Comparison of ENCODE assay signal across 17 mouse cellular contexts in genomic region chr16:34043048-34043795, GRCm38 (mm10).
A peak's percentile ranks its signal among the peaks of the same experiment; 100 is the strongest.
DNase-seq lines count a peak whose midpoint lies in the region; ATAC-seq and TF ChIP-seq lines count a peak whose summit lies in the region.
"Had no signal": no experiment of that assay in that cellular context is flagged by ENCODE, and none has a peak within 500 bp of the region (broad histone marks: within the 10 kb centered on the region; RNA-seq: fewer than 3 reads in every experiment).

No protein-coding gene starts in this region.

- no peak overlapping the region for H3K4me2 ChIP-seq in kidney, embryonic 14.5 days (replicated peaks; ENCODE audit: low read depth, low read length)
- H3K4me2 ChIP-seq: heart, embryonic 11.5 days; liver, embryonic 11.5 days; lung, embryonic 14.5 days; midbrain, embryonic 13.5 days; stomach, embryonic 15.5 days had no signal

- no peaks in the 10 kb centered on the region for H3K9me3 ChIP-seq in kidney, embryonic 14.5 days (ENCODE audit: control insufficient read depth, low read length)
- no peaks in the 10 kb centered on the region for H3K9me3 ChIP-seq in hindbrain, embryonic 10.5 days
- H3K9me3 ChIP-seq: midbrain, embryonic 13.5 days; stomach, embryonic 15.5 days had no signal

- no peak overlapping the region for H3K4me3 ChIP-seq in left cerebral cortex, adult 2 months
- no peak overlapping the region for H3K4me3 ChIP-seq in kidney, embryonic 14.5 days (ENCODE audit: low read length)
- no peak overlapping the region for H3K4me3 ChIP-seq in hindbrain, embryonic 10.5 days
- H3K4me3 ChIP-seq: midbrain, embryonic 13.5 days; stomach, embryonic 15.5 days had no signal

- H3K27ac ChIP-seq in left cerebral cortex, adult 2 months = peak overlapping the region; percentile 61
- no peak overlapping the region for H3K27ac ChIP-seq in kidney, embryonic 14.5 days (ENCODE audit: low read depth, low read length)
- no peak overlapping the region for H3K27ac ChIP-seq in hindbrain, embryonic 10.5 days
- H3K27ac ChIP-seq: midbrain, embryonic 13.5 days; stomach, embryonic 15.5 days had no signal

- peak; percentile 70 to 87 for DNase-seq in frontal cortex, adult 2 months (ENCODE audit: extremely low spot score in 1 of 2, low spot score in 1 of 2)
- DNase-seq in layer of hippocampus, adult 11-12 months (ENCODE audit: low spot score) = peak; percentile 84
- peak in 1 of 2 experiments; percentile 76 for DNase-seq in left cerebral cortex, adult 2 months (ENCODE audit: extremely low spot score in 1 of 2, low spot score in 2 of 2)
- peak; percentile 69 for DNase-seq in right cerebral cortex, postnatal 25 days
- DNase-seq in cerebellum, adult 8-10 months = no peak
- DNase-seq in hindbrain, embryonic 10.5 days (ENCODE audit: low spot score) = no peak
- DNase-seq: cerebellum, adult 11 months; gastrocnemius, postnatal 10 days; heart, postnatal 4 days; lung, embryonic 14.5 days; thymus, postnatal 25 days had no signal

- H3K4me1 ChIP-seq in kidney, embryonic 14.5 days (ENCODE audit: control insufficient read depth, insufficient read depth, low read length) = no peaks in the 10 kb centered on the region
- no peaks in the 10 kb centered on the region for H3K4me1 ChIP-seq in hindbrain, embryonic 10.5 days (replicated peaks)
- H3K4me1 ChIP-seq: midbrain, embryonic 13.5 days had no signal

- TF ChIP-seq CTCF in left cerebral cortex, adult 2 months (IDR thresholded peaks at IDR 0.05) = no peak

- intact Hi-C loops in left cerebral cortex, adult 2 months (cut with DNase I) = loop anchor here (1.0 to 5.0 kb wide), 3 partner anchors 36 to 69 kb away; no protein-coding TSS in a partner anchor

- ATAC-seq in kidney, embryonic 14.5 days (ENCODE audit: low FRiP score, low TSS enrichment) = no peak
- ATAC-seq: inflammation-experienced regulatory T-cells, adult 6 months; midbrain, embryonic 13.5 days had no signal

- WGBS in kidney, embryonic 14.5 days = 91% methylated on average over 6 of the region's 6 CpGs
- 91% methylated on average over 6 of the region's 6 CpGs for WGBS in hindbrain, embryonic 10.5 days

- H3K36me3 ChIP-seq in kidney, embryonic 14.5 days (ENCODE audit: control insufficient read depth, insufficient read depth, low read length) = peaks cover 9% of the 10 kb centered on the region
- H3K36me3 ChIP-seq in hindbrain, embryonic 10.5 days = peaks cover 32% of the 10 kb centered on the region

- H3K27me3 ChIP-seq in kidney, embryonic 14.5 days (ENCODE audit: control insufficient read depth, insufficient read depth, low read length) = no peaks in the 10 kb centered on the region
- no peaks in the 10 kb centered on the region for H3K27me3 ChIP-seq in hindbrain, embryonic 10.5 days (ENCODE audit: insufficient read depth, poor library complexity, severe bottlenecking)
- H3K27me3 ChIP-seq: midbrain, embryonic 13.5 days; stomach, embryonic 15.5 days had no signal

- no peak overlapping the region for H3K9ac ChIP-seq in kidney, embryonic 14.5 days (ENCODE audit: low read depth, low read length)
- H3K9ac ChIP-seq: lung, embryonic 14.5 days; midbrain, embryonic 13.5 days; stomach, embryonic 15.5 days had no signal

Comparison
In these comparisons a context has a peak if more than half of its experiments do, and no peak if none do; other contexts are left out.
1. DNase-seq: peak in frontal cortex, adult 2 months (2 of 2), layer of hippocampus, adult 11-12 months (single experiment) and right cerebral cortex, postnatal 25 days (single experiment); none in cerebellum, adult 8-10 months (single experiment) and hindbrain, embryonic 10.5 days (single experiment).